Mouse (Mus musculus): ENCODE results near the gene Id4.

The Id4 gene

GRCm38 (mm10) chr13:48260690-48261278 lies at the start of gene Id4:
TSS of gene Id4 (plus strand) at chr13:48261228.
- DNase-seq (ENCODE audit: low read depth): peak; percentile 89

- peak; percentile 14 for DNase-seq (ENCODE audit: low read depth)
Observed at GRCm38 (mm10) chr13:48227136-48227535, 33.9 kb upstream of the Id4 start.

- peak; percentile 93 for DNase-seq (ENCODE audit: low read depth)
Observed at GRCm38 (mm10) chr13:48227712-48228111, 33.3 kb upstream of the Id4 start.

- DNase-seq (ENCODE audit: low read depth): no peak
Observed at GRCm38 (mm10) chr13:48228114-48228513, 32.9 kb upstream of the Id4 start.

GRCm38 (mm10) chr13:48230996-48231395 lies 30.0 kb upstream of the Id4 start:
- DNase-seq (ENCODE audit: low read depth): peak; percentile 16

- no peak for DNase-seq (ENCODE audit: low read depth)
Observed at GRCm38 (mm10) chr13:48236436-48236835, 24.6 kb upstream of the Id4 start.

- DNase-seq (ENCODE audit: low read depth): no peak
Observed at GRCm38 (mm10) chr13:48236865-48237264, 24.2 kb upstream of the Id4 start.

GRCm38 (mm10) chr13:48237516-48237915 lies 23.5 kb upstream of the Id4 start:
- DNase-seq (ENCODE audit: low read depth): peak; percentile 39

- no peak for DNase-seq (ENCODE audit: low read depth)
Observed at GRCm38 (mm10) chr13:48245235-48246012, 15.6 kb upstream of the Id4 start.

- DNase-seq (ENCODE audit: low read depth): no peak
Observed at GRCm38 (mm10) chr13:48252559-48252958, 8.5 kb upstream of the Id4 start.

GRCm38 (mm10) chr13:48255026-48255425 lies 6.0 kb upstream of the Id4 start:
- no peak for DNase-seq (ENCODE audit: low read depth)

- DNase-seq (ENCODE audit: low read depth): no peak
Observed at GRCm38 (mm10) chr13:48261341-48262221, 553 bp downstream of the Id4 start.

- DNase-seq (ENCODE audit: low read depth): no peak
Observed at GRCm38 (mm10) chr13:48262451-48262969, 1.5 kb downstream of the Id4 start.

- DNase-seq (ENCODE audit: low read depth): no peak
Observed at GRCm38 (mm10) chr13:48265029-48265428, 4.0 kb downstream of the Id4 start.

GRCm38 (mm10) chr13:48273451-48274069 lies 12.5 kb downstream of the Id4 start:
- DNase-seq (ENCODE audit: low read depth): peak; percentile 31

GRCm38 (mm10) chr13:48274107-48274506 lies 13.1 kb downstream of the Id4 start:
- no peak for DNase-seq (ENCODE audit: low read depth)

- no peak for DNase-seq (ENCODE audit: low read depth)
Observed at GRCm38 (mm10) chr13:48276981-48277380, 16.0 kb downstream of the Id4 start.

- no peak for DNase-seq (ENCODE audit: low read depth)
Observed at GRCm38 (mm10) chr13:48284426-48284825, 23.4 kb downstream of the Id4 start.

GRCm38 (mm10) chr13:48284918-48285693 lies 24.1 kb downstream of the Id4 start:
- no peak for DNase-seq (ENCODE audit: low read depth)

GRCm38 (mm10) chr13:48290427-48290826 lies 29.4 kb downstream of the Id4 start:
- no peak for DNase-seq (ENCODE audit: low read depth)

- peak; percentile 43 for DNase-seq (ENCODE audit: low read depth)
Observed at GRCm38 (mm10) chr13:48314500-48314899, 53.5 kb downstream of the Id4 start.

Measured in fibroblast of lung, adult 2 months (primary cell).